Mouse (Mus musculus) midbrain, embryonic 14.5 days (tissue): ENCODE measurements around the gene Odf4. TPM values are rescaled to one million over a fixed set of nuclear protein-coding genes. Genes with fewer than 3 reads are reported as not detected.
A peak's percentile ranks its signal among the peaks of the same experiment; 100 is the strongest.

Experiments
- ATAC-seq: fragments of 200-750 bp; cut with Nextera tagmentation; 2 replicates; pipeline ENCODE4 v1.8.0; 2017; ENCODE audit warnings: moderate number of reproducible peaks, moderate library complexity; ENCODE audit not compliant: low FRiP score, low TSS enrichment
- DNase-seq: peaks from one replicate; pipeline ENCODE4 v3.0.0-alpha.2; 2015
- H3K27ac ChIP-seq: fragments of 300-500 bp; sonication (generic); replicated peaks from 2 replicates; pipeline ENCODE4 v1.5.1; 2014; ENCODE audit warnings: mild to moderate bottlenecking, low read depth, low read length, moderate library complexity
- H3K27me3 ChIP-seq: fragments of 300-500 bp; sonication (generic); 2 replicates; pipeline ENCODE4 v1.6.1; 2014; ENCODE audit warnings: low read length, control low read depth, mixed read lengths; ENCODE audit not compliant: control insufficient read depth, insufficient read depth
- H3K36me3 ChIP-seq: fragments of 300-500 bp; sonication (generic); 2 replicates; pipeline ENCODE4 v1.6.1; 2014; ENCODE audit warnings: low read length, control low read depth; ENCODE audit not compliant: control insufficient read depth, insufficient read depth
- H3K4me1 ChIP-seq: fragments of 300-500 bp; sonication (generic); 2 replicates; pipeline ENCODE4 v1.6.1; 2014; ENCODE audit warnings: mild to moderate bottlenecking, antibody characterized with exemption, low read length, control low read depth; ENCODE audit not compliant: control insufficient read depth, insufficient read depth
- H3K4me2 ChIP-seq: fragments of 300-500 bp; sonication (generic); 2 replicates; pipeline ENCODE4 v1.6.1; 2014; ENCODE audit warnings: mild to moderate bottlenecking, low read length, moderate library complexity
- H3K4me3 ChIP-seq: fragments of 300-500 bp; sonication (generic); replicated peaks from 2 replicates; pipeline ENCODE4 v1.5.1; 2014; ENCODE audit warnings: low read depth, low read length
- H3K9ac ChIP-seq: fragments of 300-500 bp; sonication (generic); replicated peaks from 2 replicates; pipeline ENCODE4 v1.6.1; 2014; ENCODE audit warnings: mild to moderate bottlenecking, low read length, moderate library complexity
- H3K9me3 ChIP-seq: fragments of 300-500 bp; sonication (generic); 2 replicates; pipeline ENCODE4 v1.6.1; 2016; ENCODE audit warnings: low read length, control low read depth, mixed read lengths; ENCODE audit not compliant: control insufficient read depth
- WGBS: fragments of 180-500 bp; shearing (Covaris S2); extraction: QIAGEN DNeasy Blood & Tissue Kit; methylation state at CpG from one replicate; pipeline ENCODE4 v1.1.7; 2014; 5-methylcytosine and 5-hydroxymethylcytosine counted together
- polyA plus RNA-seq: library from polyadenylated mRNA; unstranded; fragments of >200 nt; fragmentation: Nextera tagmentation; extraction: Ambion mirVana; gene quantifications from 2 replicates; pipeline ENCODE4 v1.2.1, GENCODE M21; 2014

Gene Odf4
- polyA plus RNA-seq, 1 experiment from 2014 or later = 0.53 TPM

GRCm38 (mm10) chr11:68903775-68904174 is 23.1 kb downstream of the Odf4 start:
- no peak overlapping the region for H3K9ac ChIP-seq
- 93% methylated on average over 2 of the region's 2 CpGs for WGBS
- no peaks in the 10 kb centered on the region for H3K27me3 ChIP-seq
- H3K4me1 ChIP-seq = peaks cover 6% of the 10 kb centered on the region
- H3K4me2 ChIP-seq = no peak overlapping the region
- peaks cover 51% of the 10 kb centered on the region for H3K36me3 ChIP-seq
- DNase-seq (no peak), ATAC-seq (no peak)
- H3K4me3 ChIP-seq = no peak overlapping the region
- H3K9me3 ChIP-seq = no peaks in the 10 kb centered on the region
- no peak overlapping the region for H3K27ac ChIP-seq

- no peak for ATAC-seq
- H3K4me2 ChIP-seq = peak overlapping the region; percentile 61
- H3K9ac ChIP-seq = peak overlapping the region; percentile 95; the same call in 1 of the 2 replicates
- no peak for DNase-seq
- peaks cover 6% of the 10 kb centered on the region for H3K4me1 ChIP-seq
- peaks cover 51% of the 10 kb centered on the region for H3K36me3 ChIP-seq
- H3K27ac ChIP-seq = no peak overlapping the region
- no peaks in the 10 kb centered on the region for H3K9me3 ChIP-seq
- no peaks in the 10 kb centered on the region for H3K27me3 ChIP-seq
- whole genome bisulfite sequencing = 88% methylated on average over 5 of the region's 5 CpGs
- H3K4me3 ChIP-seq = peak overlapping the region; percentile 94
These were observed 24.1 kb downstream of the Odf4 start for GRCm38 (mm10) chr11:68902823-68903222.

DNA sequence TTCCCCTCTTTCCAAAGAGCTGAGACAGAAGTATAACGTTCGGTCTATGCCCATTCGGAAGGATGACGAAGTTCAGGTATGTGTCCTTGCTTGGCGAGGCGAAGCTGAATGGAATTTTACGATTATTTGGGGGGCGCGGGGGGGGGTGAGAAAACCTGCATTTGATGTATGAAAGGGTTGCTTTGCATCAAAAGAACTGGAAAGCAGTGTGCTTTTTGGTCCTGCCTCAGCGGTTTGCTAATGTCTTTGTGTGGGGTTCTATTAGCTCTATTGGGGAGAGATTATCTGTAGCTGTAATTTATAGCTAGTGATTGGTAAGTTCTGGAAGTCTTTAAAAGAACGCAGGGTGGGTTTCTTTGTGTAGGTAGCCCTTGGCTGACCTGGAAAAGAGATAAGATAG is 24.5 kb downstream of the Odf4 start:
- H3K36me3 ChIP-seq = peaks cover 46% of the 10 kb centered on the region
- H3K9ac ChIP-seq = peak overlapping the region; percentile 95
- H3K9me3 ChIP-seq = no peaks in the 10 kb centered on the region
- peak overlapping the region; percentile 61 for H3K4me2 ChIP-seq
- H3K27ac ChIP-seq = no peak overlapping the region
- 6% methylated on average over 11 of the region's 11 CpGs for WGBS
- ATAC-seq = no peak
- H3K4me3 ChIP-seq = peak overlapping the region; percentile 94
- H3K27me3 ChIP-seq = no peaks in the 10 kb centered on the region
- no peak for DNase-seq
- H3K4me1 ChIP-seq = peaks cover 6% of the 10 kb centered on the region

GRCm38 (mm10) chr11:68902047-68902364 is 24.9 kb downstream of the Odf4 start:
- Histone ChIP-seq H3K27me3 (no peaks in the 10 kb centered on the region), H3K9ac (peak overlapping the region; percentile 95), H3K4me2 (peak overlapping the region; percentile 61), H3K4me3 (peak overlapping the region; percentile 94), H3K27ac (peak overlapping the region; percentile 93; the same call in 1 of the 2 replicates), H3K36me3 (peaks cover 43% of the 10 kb centered on the region), H3K9me3 (no peaks in the 10 kb centered on the region), H3K4me1 (peaks cover 6% of the 10 kb centered on the region)
- no peak for DNase-seq
- under 1% methylated on average over 9 of the region's 10 CpGs for WGBS
- no peak for ATAC-seq

- Histone ChIP-seq H3K27me3 (no peaks in the 10 kb centered on the region), H3K36me3 (peaks cover 39% of the 10 kb centered on the region), H3K4me2 (peak within 1 kb of the TSS; percentile 61), H3K4me3 (peak within 1 kb of the TSS; percentile 94), H3K9me3 (no peaks in the 10 kb centered on the region), H3K27ac (peak within 1 kb of the TSS; percentile 93), H3K9ac (peak within 1 kb of the TSS; percentile 95), H3K4me1 (peaks cover 6% of the 10 kb centered on the region)
- ATAC-seq = peak; percentile 89
- peak; percentile 99 for DNase-seq
- WGBS = under 1% methylated on average over 52 of the region's 52 CpGs
These were observed 25.4 kb downstream of the Odf4 start, which contains the start of gene Rpl26 for GRCm38 (mm10) chr11:68901351-68902046. Gene Rpl26 (plus strand): TSS chr11:68901583.

- H3K4me1 ChIP-seq = peaks cover 6% of the 10 kb centered on the region
- no peaks in the 10 kb centered on the region for H3K27me3 ChIP-seq
- H3K36me3 ChIP-seq = peaks cover 32% of the 10 kb centered on the region
- H3K9ac ChIP-seq = peak overlapping the region; percentile 42
- H3K9me3 ChIP-seq = no peaks in the 10 kb centered on the region
- 0 out of 2 replicates have a peak overlapping the region, but pooled peaks have one; percentile 93 for H3K27ac ChIP-seq
- peak overlapping the region; percentile 94 for H3K4me3 ChIP-seq
- 27% methylated on average over 31 of the region's 31 CpGs for WGBS
- ATAC-seq = peak; percentile 64; the same call in 1 of the 2 replicates
- peak overlapping the region; percentile 60 for H3K4me2 ChIP-seq
- DNase-seq = no peak
These were observed 26.1 kb downstream of the Odf4 start for GRCm38 (mm10) chr11:68900519-68901350.

- Histone ChIP-seq H3K27me3 (no peaks in the 10 kb centered on the region), H3K4me1 (peaks cover 6% of the 10 kb centered on the region), H3K4me2 (no peak overlapping the region), H3K9ac (no peak overlapping the region), H3K27ac (no peak overlapping the region), H3K36me3 (peaks cover 22% of the 10 kb centered on the region), H3K4me3 (no peak overlapping the region), H3K9me3 (no peaks in the 10 kb centered on the region)
- 89% methylated on average over 8 of the region's 8 CpGs for WGBS
- DNase-seq (no peak), ATAC-seq (no peak)
These were observed 27.1 kb downstream of the Odf4 start for GRCm38 (mm10) chr11:68899815-68900214.

- H3K4me2 ChIP-seq = no peak overlapping the region
- H3K27ac ChIP-seq = no peak overlapping the region
- H3K4me3 ChIP-seq = no peak overlapping the region
- no peaks in the 10 kb centered on the region for H3K9me3 ChIP-seq
- H3K36me3 ChIP-seq = peaks cover 12% of the 10 kb centered on the region
- no peak overlapping the region for H3K9ac ChIP-seq
- no peaks in the 10 kb centered on the region for H3K27me3 ChIP-seq
- peaks cover 6% of the 10 kb centered on the region for H3K4me1 ChIP-seq
- WGBS = 90% methylated on average over 6 of the region's 6 CpGs
- ATAC-seq (no peak), DNase-seq (no peak)
These were observed 28.1 kb downstream of the Odf4 start for GRCm38 (mm10) chr11:68898790-68899189.
